Mouse (Mus musculus): ENCODE data around the gene Dpt.
"Not testable (repeated sequence)": the region's sequence is repeated elsewhere in the genome, so short reads cannot be mapped to it uniquely, and the experiment has no call there.

The Dpt gene

DNA sequence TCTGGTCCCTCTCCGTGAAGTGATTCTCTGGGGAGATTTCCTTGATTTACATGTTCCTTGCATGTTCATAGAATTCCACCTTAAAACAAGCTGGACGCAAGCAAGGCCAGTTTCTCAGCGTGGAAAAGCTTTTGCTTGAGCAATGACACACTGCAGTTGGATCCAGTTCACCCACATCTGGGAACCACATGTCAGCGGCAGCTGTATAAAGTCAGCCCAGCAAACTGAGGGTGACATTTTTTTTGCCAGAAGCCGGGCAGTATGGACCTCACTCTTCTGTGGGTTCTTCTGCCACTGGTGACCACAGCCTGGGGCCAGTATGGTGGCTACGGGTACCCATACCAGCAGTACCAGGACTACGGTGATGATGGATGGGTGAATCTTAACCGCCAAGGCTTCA lies at the start of gene Dpt:
Dpt (plus strand) TSS at position 174 of the 400 bp plus-strand sequence.
- in situ Hi-C loops (cut with MboI; ENCODE audit: low sequenced_read_pairs), result no loop called here

DNA sequence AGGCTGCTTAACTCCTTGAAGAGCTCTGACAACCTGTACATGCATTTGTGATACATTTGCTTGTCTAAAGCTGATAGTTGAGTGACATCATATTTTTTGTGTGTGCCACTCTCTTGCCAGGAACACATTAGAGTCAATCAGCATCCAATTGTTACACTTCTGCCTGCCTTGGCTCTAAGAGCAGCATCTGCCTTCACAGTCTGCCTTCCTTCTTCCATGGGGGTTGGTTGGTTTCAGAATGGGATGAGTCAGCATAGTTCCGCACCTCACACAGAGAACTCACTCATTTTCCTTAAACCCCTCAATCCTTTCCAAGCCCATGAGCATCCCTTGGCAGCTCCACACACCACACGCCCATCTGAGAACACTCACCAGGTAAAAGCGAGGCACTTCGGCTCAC lies 42.7 kb upstream of the Dpt start:
- in situ Hi-C loops (cut with MboI; ENCODE audit: low sequenced_read_pairs), result no loop called here

DNA sequence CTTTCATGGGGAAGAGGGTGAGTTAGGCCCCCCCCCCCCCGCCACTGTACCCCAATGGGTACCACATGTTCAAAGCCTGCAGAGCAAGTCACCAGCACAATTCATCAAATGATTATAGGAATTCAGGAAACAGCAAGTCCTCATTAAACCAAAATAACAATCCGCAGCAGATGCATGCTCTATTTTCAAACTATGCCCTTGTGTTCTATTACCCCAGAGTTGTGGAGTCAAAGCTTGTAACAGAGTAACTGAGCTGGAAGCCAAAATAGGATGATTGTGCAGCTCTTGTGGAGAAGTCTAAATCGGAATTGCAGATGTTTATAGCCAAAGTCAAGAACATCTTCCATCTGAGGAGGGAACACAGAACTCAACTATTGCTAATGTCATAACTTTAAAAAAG lies 40.8 kb upstream of the Dpt start:
- in situ Hi-C loops (cut with MboI; ENCODE audit: low sequenced_read_pairs), result no loop called here

DNA sequence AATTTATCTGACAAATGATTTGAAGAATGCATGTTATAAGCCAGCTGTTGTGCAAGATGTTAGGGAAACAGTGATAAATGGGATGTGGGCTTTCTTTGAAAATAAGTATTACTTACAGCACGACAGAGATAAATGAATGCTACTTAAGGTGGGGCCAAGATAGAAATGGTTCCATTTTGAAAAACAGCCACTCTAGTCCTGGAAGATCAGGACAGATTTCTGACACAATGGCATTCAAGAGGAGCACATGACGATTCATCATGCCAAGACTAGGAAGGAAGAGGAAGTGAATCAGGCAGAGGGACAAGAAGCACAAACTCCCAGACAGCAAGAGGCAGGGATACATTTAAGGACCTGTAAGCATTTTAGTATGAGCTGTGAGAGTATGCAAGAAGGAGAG lies 39.5 kb upstream of the Dpt start:
- in situ Hi-C loops (cut with MboI; ENCODE audit: low sequenced_read_pairs), result no loop called here

DNA sequence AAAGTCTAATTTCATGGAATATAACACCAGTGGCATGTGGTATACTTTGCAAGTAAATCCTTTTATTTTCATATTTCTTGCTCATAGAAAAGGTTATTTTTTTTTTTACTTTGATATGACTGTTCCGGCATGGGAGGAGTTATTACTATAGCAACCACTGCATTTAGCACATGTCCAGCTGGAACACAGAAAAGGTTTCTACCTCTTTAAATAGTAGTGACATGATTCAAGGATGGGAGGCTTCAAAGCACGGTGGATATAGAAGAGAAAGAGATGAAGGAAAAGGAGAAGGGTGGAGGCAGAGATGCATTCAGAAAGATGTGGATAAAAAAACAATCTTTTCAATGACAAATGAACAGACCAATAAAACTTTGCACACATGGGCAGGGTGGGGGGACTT lies 38.0 kb upstream of the Dpt start:
- in situ Hi-C loops (cut with MboI; ENCODE audit: low sequenced_read_pairs), result no loop called here

DNA sequence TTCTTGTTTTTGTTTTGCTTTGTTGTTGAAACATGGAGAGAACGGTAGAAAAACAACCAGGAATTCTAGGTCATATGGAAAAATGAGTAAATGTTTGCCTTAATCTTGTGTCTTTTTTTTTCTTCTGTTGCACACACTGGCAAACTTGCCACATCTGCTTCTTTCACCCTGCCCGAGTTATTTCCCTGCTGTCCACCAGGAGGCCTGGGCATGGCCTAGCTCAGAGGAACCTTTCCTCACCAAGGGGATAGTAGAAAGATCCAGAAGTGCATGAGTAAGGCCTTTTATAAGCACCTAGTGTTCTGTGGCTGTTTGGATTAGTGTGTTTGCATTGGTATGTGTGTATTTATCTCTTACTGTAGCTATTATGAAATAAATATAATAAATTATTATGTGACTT lies 34.2 kb upstream of the Dpt start:
- in situ Hi-C loops (cut with MboI; ENCODE audit: low sequenced_read_pairs), result no loop called here

DNA sequence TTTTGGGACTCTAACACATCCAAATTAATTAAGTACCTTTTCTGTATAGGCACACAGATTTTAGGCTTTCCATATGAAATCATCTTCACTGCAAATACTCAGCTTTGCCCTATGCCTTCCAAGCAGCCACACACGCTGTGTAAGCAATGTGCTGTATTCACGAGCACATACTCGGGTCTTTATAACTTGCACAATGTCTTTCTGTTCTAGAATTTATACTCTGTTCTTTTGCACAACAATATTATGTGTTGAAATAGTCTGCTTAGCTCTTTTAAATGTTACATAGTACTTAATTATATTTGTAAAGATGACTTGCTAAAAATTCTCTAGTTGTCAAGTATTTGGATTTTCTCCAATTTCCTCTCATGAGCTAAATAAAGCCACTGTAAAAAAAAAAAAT lies 29.8 kb upstream of the Dpt start:
- in situ Hi-C loops (cut with MboI; ENCODE audit: low sequenced_read_pairs), result no loop called here

DNA sequence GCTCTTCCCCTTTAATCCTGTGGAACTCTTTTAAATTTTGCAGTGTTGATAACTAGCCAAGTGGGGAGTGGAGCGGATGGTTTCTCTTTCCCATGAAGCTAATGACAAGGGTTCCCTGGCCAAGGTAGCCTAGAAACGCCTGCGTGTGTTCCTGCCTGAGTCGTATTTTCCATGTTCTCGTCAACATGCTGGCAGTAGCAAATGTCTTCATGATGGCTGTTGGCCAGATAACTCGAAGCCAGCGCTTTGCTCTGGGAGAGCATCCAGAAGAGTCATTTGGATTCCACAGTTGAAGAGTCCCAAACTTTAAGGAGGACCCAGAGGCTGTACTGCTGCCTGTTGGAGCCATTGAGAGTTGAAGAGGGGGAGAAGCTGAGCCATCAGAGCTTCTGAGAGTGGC lies 25.8 kb upstream of the Dpt start:
- in situ Hi-C loops (cut with MboI; ENCODE audit: low sequenced_read_pairs), result no loop called here

DNA sequence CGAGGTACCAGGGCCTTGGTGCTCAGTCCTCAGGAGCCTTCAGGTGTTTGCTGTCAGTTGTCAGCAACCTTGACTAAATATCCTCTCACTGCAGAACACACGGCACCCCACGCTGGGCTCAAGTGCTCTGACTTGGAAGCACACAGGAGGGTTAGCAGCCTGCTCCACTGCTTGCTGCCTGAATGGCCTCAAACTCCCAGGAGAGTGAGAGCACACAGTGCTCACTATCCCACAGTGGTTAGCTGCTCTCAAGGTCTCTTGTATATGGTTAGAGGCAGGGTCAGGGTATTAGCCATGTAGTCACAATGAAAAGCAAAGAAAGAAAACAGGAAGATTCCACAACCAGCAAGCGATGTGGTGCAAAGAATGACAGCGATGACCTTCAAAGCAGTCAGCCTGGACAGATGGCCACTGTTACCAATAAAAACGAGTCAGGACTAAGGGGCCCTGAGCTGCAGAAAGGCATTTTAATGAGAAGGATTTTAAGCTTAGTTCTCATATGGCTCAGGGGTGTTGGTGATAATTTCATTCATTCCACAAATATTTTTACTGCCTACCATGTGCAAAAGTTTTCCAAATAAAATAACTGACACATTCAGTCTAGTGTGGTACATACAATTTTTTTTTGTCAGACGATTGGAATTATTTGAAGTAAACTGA lies 15.5 kb upstream of the Dpt start:
- in situ Hi-C loops (cut with MboI; ENCODE audit: low sequenced_read_pairs), result no loop called here

DNA sequence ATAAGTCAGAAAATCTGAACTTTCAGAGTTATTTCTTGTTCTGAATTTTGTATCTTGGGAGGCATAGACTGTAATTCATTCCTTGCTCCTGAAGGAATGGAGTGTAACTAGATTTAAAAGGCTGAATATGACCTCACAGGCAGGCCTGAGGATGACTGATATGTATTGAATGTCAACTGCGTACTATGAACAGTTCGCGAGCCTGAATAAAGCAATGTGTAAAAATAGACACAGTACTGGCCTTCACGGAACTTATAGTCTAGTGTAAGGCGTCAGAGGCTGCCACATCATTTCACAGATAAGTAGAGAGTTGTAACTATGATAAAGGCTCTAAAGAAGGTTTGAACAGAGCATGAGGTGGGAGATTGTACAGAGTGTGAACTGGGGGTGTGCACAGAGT lies 10.3 kb upstream of the Dpt start:
- in situ Hi-C loops (cut with MboI; ENCODE audit: low sequenced_read_pairs), result no loop called here

DNA sequence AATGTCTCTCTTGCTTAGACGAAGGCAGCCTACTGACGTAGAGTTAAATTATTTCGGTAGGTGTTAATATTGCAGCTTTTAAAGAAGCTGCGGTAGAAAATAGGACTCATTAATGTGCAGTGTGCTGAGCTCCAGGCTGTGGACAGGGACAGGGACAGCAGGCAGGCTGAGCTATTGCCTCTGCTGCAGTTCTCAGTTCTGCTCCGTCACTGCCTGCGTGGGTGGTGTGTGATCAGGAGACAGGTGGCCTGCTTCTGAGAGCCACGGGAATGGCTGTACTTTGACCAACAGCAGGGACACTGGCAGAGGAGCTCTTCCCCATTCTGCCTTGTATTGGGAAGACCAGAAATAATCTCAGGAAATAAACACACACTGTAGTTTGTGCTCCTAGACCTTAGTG lies 8.7 kb upstream of the Dpt start:
- in situ Hi-C loops (cut with MboI; ENCODE audit: low sequenced_read_pairs), result no loop called here

DNA sequence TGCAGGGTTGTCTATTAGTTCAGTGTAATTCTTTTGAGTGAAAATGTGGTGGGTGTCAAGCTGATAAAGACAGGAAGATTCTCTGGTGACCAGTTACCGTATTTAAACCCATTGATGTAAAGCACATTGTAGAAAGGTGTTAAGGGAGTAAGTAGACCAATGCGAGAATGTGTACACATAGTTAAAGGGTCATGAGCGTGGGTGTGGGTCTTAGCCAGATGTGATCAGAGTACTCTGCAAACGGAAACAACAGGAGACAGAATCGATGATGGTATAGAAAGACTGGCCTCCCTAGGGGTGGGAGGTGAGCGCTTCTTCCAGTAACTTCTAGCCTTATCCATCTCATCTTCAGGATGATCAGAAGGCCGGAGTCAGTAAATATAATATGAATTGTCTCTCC lies 8.2 kb upstream of the Dpt start:
- in situ Hi-C loops (cut with MboI; ENCODE audit: low sequenced_read_pairs), result no loop called here

DNA sequence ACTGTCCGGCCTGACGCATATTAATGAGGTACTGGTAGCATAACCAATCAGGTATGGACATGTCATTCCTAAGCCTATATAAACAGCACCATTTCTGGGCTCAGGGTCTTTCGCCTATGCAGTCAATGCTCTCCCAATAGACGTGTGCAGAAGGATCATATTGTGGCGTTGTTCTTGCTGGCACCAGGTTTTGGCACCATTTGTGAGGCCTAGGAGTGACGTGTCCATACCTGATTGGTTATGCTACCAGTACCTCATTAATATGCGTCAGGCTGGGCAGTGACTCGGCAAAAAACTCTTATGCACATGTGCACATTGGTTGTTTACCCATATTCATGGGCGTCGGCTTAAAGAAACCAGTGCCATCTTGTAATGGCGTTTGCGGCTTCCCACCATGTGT lies 6.1 kb upstream of the Dpt start:
- in situ Hi-C loops (cut with MboI; ENCODE audit: low sequenced_read_pairs), result not testable (repeated sequence)

DNA sequence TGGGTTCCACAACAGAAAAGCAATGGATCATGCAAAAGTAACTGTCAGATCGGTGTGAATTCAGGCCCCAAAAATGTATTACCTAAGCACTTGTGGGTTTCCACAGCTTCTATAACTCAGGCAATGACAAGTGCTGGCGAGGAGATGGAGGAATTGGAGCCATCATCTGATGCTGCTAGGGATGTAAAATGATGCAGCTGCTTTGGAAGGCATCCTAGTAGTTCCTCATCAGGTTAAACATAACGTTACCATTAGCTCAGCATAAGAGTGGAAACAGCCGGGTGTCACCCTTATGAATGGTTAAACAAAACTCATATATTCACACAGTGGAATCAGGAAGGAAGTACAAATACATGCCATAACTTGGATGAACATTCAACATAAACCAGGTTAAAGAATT lies 3.4 kb upstream of the Dpt start:
- in situ Hi-C loops (cut with MboI; ENCODE audit: low sequenced_read_pairs), result no loop called here

DNA sequence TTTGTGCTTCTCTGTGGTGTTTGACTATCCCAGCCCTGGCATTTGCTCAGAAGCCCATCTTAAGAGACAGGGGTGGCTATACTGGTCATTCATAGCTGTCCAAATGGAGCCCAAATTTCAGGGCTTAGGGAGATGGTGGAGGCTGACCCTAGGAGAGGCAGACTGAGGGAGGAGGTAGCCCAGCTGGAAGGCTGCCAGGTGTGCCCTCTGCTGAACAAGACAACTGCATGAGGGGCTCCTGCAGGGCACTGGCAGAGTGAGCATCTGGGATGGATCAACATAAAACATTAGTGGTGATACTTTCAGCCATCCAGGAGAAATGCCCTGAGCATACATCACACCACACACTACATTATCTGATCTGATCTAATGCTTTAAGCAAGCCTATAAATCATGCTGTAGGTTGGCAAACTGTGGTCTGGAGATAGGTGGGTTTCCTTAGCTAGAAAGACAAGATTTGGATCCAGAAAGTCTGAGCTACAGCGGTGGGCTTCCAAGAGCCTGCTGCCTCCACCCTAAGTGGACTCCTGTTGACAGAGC lies 1.4 kb downstream of the Dpt start:
- in situ Hi-C loops (cut with MboI; ENCODE audit: low sequenced_read_pairs), result no loop called here

DNA sequence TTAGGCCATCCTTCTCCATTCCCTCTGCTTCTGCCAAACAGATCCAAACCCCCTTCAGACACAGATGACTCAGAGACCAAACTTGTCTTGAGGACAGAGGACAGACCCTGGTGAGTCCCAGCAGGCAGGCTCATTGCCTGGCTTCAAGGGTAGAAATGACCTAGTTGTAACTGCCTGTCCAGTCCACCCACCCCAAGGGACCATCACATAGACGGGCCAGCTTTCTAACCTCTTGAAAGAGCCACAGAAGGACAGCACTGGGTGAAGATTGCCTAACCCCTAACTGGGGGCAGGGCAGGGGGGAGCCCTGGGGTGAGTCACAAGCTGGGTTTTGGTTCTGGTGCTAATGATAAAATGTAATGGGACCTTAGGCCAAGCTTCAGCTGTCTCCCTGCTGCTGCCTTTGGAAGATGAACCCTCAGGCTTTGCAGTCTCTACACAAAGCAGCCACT lies 2.1 kb downstream of the Dpt start:
- in situ Hi-C loops (cut with MboI; ENCODE audit: low sequenced_read_pairs), result no loop called here

DNA sequence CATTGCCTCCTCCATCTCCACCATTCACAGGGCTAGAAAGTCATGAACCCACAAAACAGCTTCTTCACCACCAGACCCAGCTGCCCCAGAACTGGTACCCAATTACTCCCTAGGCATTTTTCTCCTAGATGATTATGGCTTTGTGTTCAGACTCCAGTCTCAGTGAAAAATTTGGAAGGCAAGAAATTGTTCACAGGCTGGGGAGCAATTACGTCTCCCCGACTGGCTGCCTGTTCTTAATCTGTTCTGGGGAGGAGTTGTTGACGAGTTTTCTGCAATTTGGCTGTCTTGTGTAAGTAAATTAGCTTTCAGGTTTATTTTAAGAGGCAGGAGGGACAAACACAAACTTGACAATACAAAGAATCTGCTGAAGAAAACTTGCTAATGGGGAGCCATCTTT lies 2.7 kb downstream of the Dpt start:
- in situ Hi-C loops (cut with MboI; ENCODE audit: low sequenced_read_pairs), result no loop called here

DNA sequence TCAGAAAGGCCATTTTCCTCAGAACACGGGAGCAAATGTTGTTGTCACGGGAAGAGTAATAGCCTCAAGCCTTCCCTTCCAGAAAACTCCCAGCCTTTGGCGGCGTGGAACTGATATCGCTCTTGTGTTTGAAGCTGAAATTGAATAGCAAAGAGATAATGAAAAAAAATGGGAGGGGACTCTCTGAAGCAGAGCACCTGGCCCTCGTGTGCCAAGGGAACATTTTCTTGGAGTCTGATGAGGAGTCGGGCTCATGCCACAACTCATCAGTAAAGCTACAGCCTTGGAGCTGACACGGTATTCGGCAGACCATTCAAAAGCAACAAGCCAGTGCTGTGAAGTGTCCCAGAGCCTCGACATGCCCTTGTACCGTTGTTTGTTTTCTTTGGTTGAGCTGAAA lies 7.8 kb downstream of the Dpt start:
- in situ Hi-C loops (cut with MboI; ENCODE audit: low sequenced_read_pairs), result no loop called here

DNA sequence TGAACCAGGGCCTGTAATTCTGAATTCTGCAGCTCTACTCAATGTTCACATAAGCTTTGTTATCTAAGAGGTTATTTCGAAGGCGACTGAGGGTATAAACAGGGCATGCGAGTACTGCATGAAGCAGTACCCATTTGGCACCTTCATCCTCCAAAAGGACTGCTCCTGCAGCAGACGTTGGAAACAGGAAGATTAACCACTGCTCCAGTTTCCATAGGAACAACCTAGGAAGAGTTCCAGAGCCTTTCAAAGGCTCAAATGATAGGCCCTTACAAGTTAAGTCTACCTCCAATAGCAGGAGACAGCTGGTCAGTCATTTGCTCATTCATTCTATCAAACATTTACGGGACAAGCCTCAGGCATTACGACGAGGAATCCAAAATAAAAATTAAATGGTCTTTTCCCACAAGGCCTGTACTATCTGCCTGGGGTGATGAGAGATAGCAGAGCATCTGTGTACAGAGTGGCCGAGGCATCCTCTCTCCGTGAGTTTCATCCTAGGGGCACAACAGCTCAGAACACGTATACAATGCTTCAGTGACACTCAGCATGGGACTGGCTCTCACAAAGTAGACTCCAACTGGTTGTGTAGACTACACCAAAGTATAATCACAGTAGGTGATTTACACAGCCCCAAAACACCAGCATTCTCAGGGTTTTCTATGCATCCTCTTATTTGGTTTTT lies 8.4 kb downstream of the Dpt start:
- in situ Hi-C loops (cut with MboI; ENCODE audit: low sequenced_read_pairs), result no loop called here

DNA sequence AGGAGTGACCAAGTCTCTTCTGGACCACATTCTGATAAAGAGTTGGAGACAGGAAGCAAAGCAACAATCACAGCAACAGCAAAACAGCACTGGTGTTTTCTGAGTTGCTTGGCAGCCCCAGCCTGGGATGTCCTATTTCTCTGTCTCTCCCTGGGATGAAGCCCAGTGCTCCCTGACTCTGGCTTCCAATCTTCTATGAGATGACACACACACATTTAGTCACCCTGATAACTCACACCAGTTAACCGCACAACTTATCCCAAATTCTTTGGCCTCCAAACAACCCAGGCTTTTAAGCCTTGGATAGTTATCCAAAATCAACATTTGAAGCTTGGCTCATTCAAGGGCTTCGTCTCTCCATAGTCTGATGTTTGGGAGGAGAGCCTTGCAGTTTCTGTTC lies 12.9 kb downstream of the Dpt start:
- in situ Hi-C loops (cut with MboI; ENCODE audit: low sequenced_read_pairs), result no loop called here

DNA sequence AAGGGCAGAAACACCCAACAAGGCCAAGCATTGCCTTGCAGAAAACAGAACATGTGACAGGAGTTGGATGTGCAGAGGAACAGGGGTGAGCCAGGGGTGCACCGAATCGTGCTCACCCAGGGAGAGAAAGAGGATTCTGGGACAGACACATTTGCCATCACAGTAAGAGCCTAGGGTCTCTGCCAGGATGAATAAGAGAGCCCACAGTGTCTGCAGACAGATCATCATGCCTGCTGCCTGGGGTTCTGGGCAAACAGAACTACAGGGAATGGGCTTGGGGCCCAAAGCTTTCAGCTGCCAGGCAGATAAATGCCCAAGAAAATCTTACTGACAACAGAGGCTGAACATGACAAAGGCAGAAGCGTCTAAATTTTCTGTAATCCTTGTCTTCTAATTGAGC lies 14.9 kb downstream of the Dpt start:
- in situ Hi-C loops (cut with MboI; ENCODE audit: low sequenced_read_pairs), result no loop called here

DNA sequence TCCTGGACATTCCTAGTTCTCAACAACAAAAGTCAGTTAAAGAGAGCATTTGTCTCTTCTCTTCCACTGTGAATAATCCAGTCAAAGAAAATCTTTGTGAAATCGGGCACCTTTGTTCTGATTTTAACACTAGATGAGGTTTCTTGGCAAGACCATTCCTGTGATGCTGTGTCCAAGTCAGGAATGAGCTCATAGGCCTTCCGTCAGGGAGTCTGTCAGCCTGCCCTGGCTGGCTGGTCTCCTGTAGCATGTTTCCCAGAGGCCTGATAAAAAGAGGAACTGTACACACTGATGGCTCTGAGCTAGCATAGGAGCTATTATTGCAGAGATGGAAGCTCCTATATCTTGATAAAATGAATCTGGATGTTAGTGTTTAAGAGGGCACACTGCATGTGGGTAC lies 17.8 kb downstream of the Dpt start:
- in situ Hi-C loops (cut with MboI; ENCODE audit: low sequenced_read_pairs), result no loop called here

DNA sequence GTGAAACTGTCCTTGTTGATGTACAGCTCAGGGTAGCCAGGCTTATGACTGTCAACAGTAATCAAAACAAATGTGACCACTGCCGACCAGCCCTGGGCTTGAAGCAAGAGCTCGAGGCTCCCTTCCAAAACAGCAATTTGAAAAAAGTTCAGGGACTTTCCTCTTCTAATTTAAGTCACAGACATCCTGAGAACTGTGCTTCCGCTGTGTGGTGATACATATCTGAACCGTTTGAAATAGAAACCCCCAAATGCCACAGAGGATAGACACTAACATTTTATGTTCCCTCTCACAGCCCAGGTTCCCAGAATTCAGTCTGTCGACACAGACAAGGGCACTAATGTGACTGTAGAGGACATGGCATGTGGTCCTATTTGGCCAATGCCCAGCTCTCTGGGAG lies 18.9 kb downstream of the Dpt start:
- in situ Hi-C loops (cut with MboI; ENCODE audit: low sequenced_read_pairs), result no loop called here
